Mouse (Mus musculus): ENCODE data around the gene Hyal1. TPM values are rescaled to one million over a fixed set of nuclear protein-coding genes. Genes with fewer than 3 reads are reported as not detected.
A peak's percentile ranks its signal among the peaks of the same experiment; 100 is the strongest.

Hyal1 gene
- polyA plus RNA-seq, 1 experiment = 3.7 TPM

- no peak overlapping the region for H3K27ac ChIP-seq (ENCODE audit: insufficient read depth, low read length)
- peaks cover 7% of the 10 kb centered on the region; the same call in 1 of the 2 replicates for H3K36me3 ChIP-seq (ENCODE audit: control insufficient read depth, insufficient read depth, low read length)
- WGBS = 96% methylated on average over 17 of the region's 17 CpGs
- no peaks in the 10 kb centered on the region for H3K27me3 ChIP-seq (ENCODE audit: control insufficient read depth, insufficient read depth, low read length)
- H3K4me3 ChIP-seq (ENCODE audit: extremely low read depth, insufficient read depth, insufficient read length) = no peak overlapping the region
- TF ChIP-seq POLR2A (IDR thresholded peaks at IDR 0.05; ENCODE audit: low read depth, low read length) (no peak), CTCF (IDR thresholded peaks at IDR 0.05; ENCODE audit: extremely low read depth, insufficient read depth, insufficient read length, insufficient replicate concordance) (no peak)
- no peak for DNase-seq (ENCODE audit: low read depth in 1 of 2, low spot score in 2 of 2)
- H3K4me1 ChIP-seq (ENCODE audit: control insufficient read depth, insufficient read depth, insufficient read length) = peaks cover 18% of the 10 kb centered on the region; the same call in 1 of the 2 replicates
Measured at GRCm38 (mm10) chr9:107544196-107544700, 32.5 kb upstream of the Hyal1 start.

DNA sequence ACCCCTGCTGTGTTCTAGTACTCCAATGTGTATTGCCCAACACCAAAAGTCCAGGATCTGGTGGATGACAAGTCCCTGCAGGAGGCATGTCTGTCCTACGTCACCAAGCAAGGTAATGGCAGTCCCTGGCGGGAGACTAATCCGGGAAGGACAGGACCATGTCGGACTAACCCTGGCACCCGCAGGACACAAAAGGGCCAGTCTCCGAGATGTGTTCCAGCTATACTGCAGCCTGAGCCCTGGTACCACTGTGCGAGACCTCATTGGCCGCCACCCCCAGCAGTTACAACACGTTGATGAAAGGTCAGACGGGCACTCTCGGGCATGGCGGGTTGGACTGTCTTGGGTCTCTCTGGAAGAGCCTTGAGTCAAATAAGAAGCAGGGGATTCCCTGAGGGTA is 32.0 kb upstream of the Hyal1 start:
- no peak for DNase-seq (ENCODE audit: low read depth in 1 of 2, low spot score in 2 of 2)

GRCm38 (mm10) chr9:107545199-107545598 is 31.5 kb upstream of the Hyal1 start:
- Histone ChIP-seq H3K36me3 (ENCODE audit: control insufficient read depth, insufficient read depth, low read length) (peaks cover 3% of the 10 kb centered on the region; the same call in 1 of the 2 replicates), H3K27me3 (ENCODE audit: control insufficient read depth, insufficient read depth, low read length) (no peaks in the 10 kb centered on the region), H3K4me1 (ENCODE audit: control insufficient read depth, insufficient read depth, insufficient read length) (peaks cover 20% of the 10 kb centered on the region; the same call in 1 of the 2 replicates), H3K27ac (ENCODE audit: insufficient read depth, low read length) (no peak overlapping the region), H3K4me3 (ENCODE audit: extremely low read depth, insufficient read depth, insufficient read length) (no peak overlapping the region)
- no peak for TF ChIP-seq POLR2A (IDR thresholded peaks at IDR 0.05; ENCODE audit: low read depth, low read length)
- TF ChIP-seq CTCF (IDR thresholded peaks at IDR 0.05; ENCODE audit: extremely low read depth, insufficient read depth, insufficient read length, insufficient replicate concordance) = no peak
- DNase-seq (ENCODE audit: low read depth in 1 of 2, low spot score in 2 of 2) = no peak
- 95% methylated on average over 10 of the region's 10 CpGs for WGBS

More for the DNA sequence above, 32.0 kb upstream of the Hyal1 start:
- H3K4me1 ChIP-seq (ENCODE audit: control insufficient read depth, insufficient read depth, insufficient read length) = peaks cover 18% of the 10 kb centered on the region; the same call in 1 of the 2 replicates
- TF ChIP-seq CTCF (IDR thresholded peaks at IDR 0.05; ENCODE audit: extremely low read depth, insufficient read depth, insufficient read length, insufficient replicate concordance) = no peak
- no peak for TF ChIP-seq POLR2A (IDR thresholded peaks at IDR 0.05; ENCODE audit: low read depth, low read length)
- no peak overlapping the region for H3K27ac ChIP-seq (ENCODE audit: insufficient read depth, low read length)
- H3K4me3 ChIP-seq (ENCODE audit: extremely low read depth, insufficient read depth, insufficient read length) = no peak overlapping the region
- no peaks in the 10 kb centered on the region for H3K27me3 ChIP-seq (ENCODE audit: control insufficient read depth, insufficient read depth, low read length)
- WGBS = 96% methylated on average over 12 of the region's 12 CpGs
- H3K36me3 ChIP-seq (ENCODE audit: control insufficient read depth, insufficient read depth, low read length) = peaks cover 5% of the 10 kb centered on the region; the same call in 1 of the 2 replicates

GRCm38 (mm10) chr9:107545602-107546001 is 31.1 kb upstream of the Hyal1 start:
- H3K27me3 ChIP-seq (ENCODE audit: control insufficient read depth, insufficient read depth, low read length) = no peaks in the 10 kb centered on the region
- peaks cover 24% of the 10 kb centered on the region; the same call in 1 of the 2 replicates for H3K4me1 ChIP-seq (ENCODE audit: control insufficient read depth, insufficient read depth, insufficient read length)
- H3K27ac ChIP-seq (ENCODE audit: insufficient read depth, low read length) = no peak overlapping the region
- peaks cover 3% of the 10 kb centered on the region; the same call in 1 of the 2 replicates for H3K36me3 ChIP-seq (ENCODE audit: control insufficient read depth, insufficient read depth, low read length)
- 17% methylated on average over 3 of the region's 3 CpGs for WGBS
- peak in 1 of 2 experiments; percentile 67 for DNase-seq (ENCODE audit: low read depth in 1 of 2, low spot score in 2 of 2)
- no peak overlapping the region for H3K4me3 ChIP-seq (ENCODE audit: extremely low read depth, insufficient read depth, insufficient read length)
- TF ChIP-seq CTCF (IDR thresholded peaks at IDR 0.05; ENCODE audit: extremely low read depth, insufficient read depth, insufficient read length, insufficient replicate concordance) (peak; percentile 83; the same call in 1 of the 2 replicates), POLR2A (IDR thresholded peaks at IDR 0.05; ENCODE audit: low read depth, low read length) (no peak)

- TF ChIP-seq CTCF (IDR thresholded peaks at IDR 0.05; ENCODE audit: extremely low read depth, insufficient read depth, insufficient read length, insufficient replicate concordance) = no peak
- no peak for TF ChIP-seq POLR2A (IDR thresholded peaks at IDR 0.05; ENCODE audit: low read depth, low read length)
- Histone ChIP-seq H3K4me3 (ENCODE audit: extremely low read depth, insufficient read depth, insufficient read length) (no peak within 1 kb of the TSS), H3K27me3 (ENCODE audit: control insufficient read depth, insufficient read depth, low read length) (no peaks in the 10 kb centered on the region), H3K27ac (ENCODE audit: insufficient read depth, low read length) (no peak within 1 kb of the TSS), H3K36me3 (ENCODE audit: control insufficient read depth, insufficient read depth, low read length) (peaks cover 3% of the 10 kb centered on the region; the same call in 1 of the 2 replicates), H3K4me1 (ENCODE audit: control insufficient read depth, insufficient read depth, insufficient read length) (peaks cover 31% of the 10 kb centered on the region)
- peak in 1 of 2 experiments; percentile 79 for DNase-seq (ENCODE audit: low read depth in 1 of 2, low spot score in 2 of 2)
- 3% methylated on average over 20 of the region's 20 CpGs for WGBS
Measured at GRCm38 (mm10) chr9:107547026-107547425, 29.7 kb upstream of the Hyal1 start, which contains the start of gene Zmynd10. Gene Zmynd10, plus strand, starts transcription at chr9:107547298.

GRCm38 (mm10) chr9:107547957-107548356 is 28.8 kb upstream of the Hyal1 start:
- WGBS = 82% methylated on average over 5 of the region's 5 CpGs
- TF ChIP-seq CTCF (IDR thresholded peaks at IDR 0.05; ENCODE audit: extremely low read depth, insufficient read depth, insufficient read length, insufficient replicate concordance) (no peak), POLR2A (IDR thresholded peaks at IDR 0.05; ENCODE audit: low read depth, low read length) (no peak)
- DNase-seq (ENCODE audit: low read depth in 1 of 2, low spot score in 2 of 2) = no peak
- Histone ChIP-seq H3K27me3 (ENCODE audit: control insufficient read depth, insufficient read depth, low read length) (no peaks in the 10 kb centered on the region), H3K4me3 (ENCODE audit: extremely low read depth, insufficient read depth, insufficient read length) (no peak overlapping the region), H3K36me3 (ENCODE audit: control insufficient read depth, insufficient read depth, low read length) (peaks cover 3% of the 10 kb centered on the region; the same call in 1 of the 2 replicates), H3K4me1 (ENCODE audit: control insufficient read depth, insufficient read depth, insufficient read length) (peaks cover 28% of the 10 kb centered on the region), H3K27ac (ENCODE audit: insufficient read depth, low read length) (no peak overlapping the region)

GRCm38 (mm10) chr9:107548820-107549219 is 27.9 kb upstream of the Hyal1 start:
- H3K4me1 ChIP-seq (ENCODE audit: control insufficient read depth, insufficient read depth, insufficient read length) = peaks cover 33% of the 10 kb centered on the region

More at GRCm38 (mm10) chr9:107548820-107549219, 27.9 kb upstream of the Hyal1 start:
- TF ChIP-seq CTCF (IDR thresholded peaks at IDR 0.05; ENCODE audit: extremely low read depth, insufficient read depth, insufficient read length, insufficient replicate concordance) (no peak), POLR2A (IDR thresholded peaks at IDR 0.05; ENCODE audit: low read depth, low read length) (no peak)
- H3K4me3 ChIP-seq (ENCODE audit: extremely low read depth, insufficient read depth, insufficient read length) = no peak overlapping the region
- H3K36me3 ChIP-seq (ENCODE audit: control insufficient read depth, insufficient read depth, low read length) = peaks cover 3% of the 10 kb centered on the region; the same call in 1 of the 2 replicates
- 92% methylated on average over 10 of the region's 10 CpGs for WGBS
- no peaks in the 10 kb centered on the region for H3K27me3 ChIP-seq (ENCODE audit: control insufficient read depth, insufficient read depth, low read length)
- no peak overlapping the region for H3K27ac ChIP-seq (ENCODE audit: insufficient read depth, low read length)
- no peak for DNase-seq (ENCODE audit: low read depth in 1 of 2, low spot score in 2 of 2)

Measured in spleen, adult 2 months (tissue).